Mouse (Mus musculus) hindbrain, embryonic 12.5 days (tissue): ENCODE data around the gene Iqsec3. TPM values are rescaled to one million over a fixed set of nuclear protein-coding genes. Genes with fewer than 3 reads are reported as not detected.

ENCODE experiments used
- ATAC-seq: fragments of 200-750 bp; cut with Nextera tagmentation; 2 replicates; pipeline ENCODE4 v1.8.0; 2017; ENCODE audit warnings: moderate TSS enrichment; ENCODE audit not compliant: low FRiP score
- H3K27ac ChIP-seq: fragments of 300-500 bp; sonication (generic); 2 replicates; pipeline ENCODE4 v1.5.1; 2016; ENCODE audit warnings: mild to moderate bottlenecking
- H3K27me3 ChIP-seq: fragments of 300-500 bp; sonication (generic); 2 replicates; pipeline ENCODE4 v1.6.1; 2016; ENCODE audit warnings: mild to moderate bottlenecking
- H3K36me3 ChIP-seq: fragments of 300-500 bp; sonication (generic); 2 replicates; pipeline ENCODE4 v1.6.1; 2016; ENCODE audit warnings: mild to moderate bottlenecking
- H3K4me1 ChIP-seq: fragments of 300-500 bp; sonication (generic); 2 replicates; pipeline ENCODE4 v1.6.1; 2016
- H3K4me2 ChIP-seq: fragments of 300-500 bp; sonication (generic); replicated peaks from 2 replicates; pipeline ENCODE4 v1.6.1; 2016; ENCODE audit warnings: mild to moderate bottlenecking
- H3K4me3 ChIP-seq: fragments of 300-500 bp; sonication (generic); 2 replicates; pipeline ENCODE4 v1.5.1; 2016; ENCODE audit warnings: mild to moderate bottlenecking
- H3K9ac ChIP-seq: fragments of 300-500 bp; sonication (generic); 2 replicates; pipeline ENCODE4 v1.6.1; 2016; ENCODE audit warnings: mild to moderate bottlenecking, moderate library complexity
- H3K9me3 ChIP-seq: fragments of 300-500 bp; sonication (generic); replicated peaks from 2 replicates; pipeline ENCODE4 v1.6.1; 2016; ENCODE audit warnings: mild to moderate bottlenecking
- whole genome bisulfite sequencing: fragments of 180-500 bp; shearing (Covaris S2); methylation state at CpG from one replicate; pipeline ENCODE4 v1.1.7; 2016; 5-methylcytosine and 5-hydroxymethylcytosine counted together
- polyA plus RNA-seq: library from polyadenylated mRNA; unstranded; fragments of >200 nt; fragmentation: Nextera tagmentation; extraction: Ambion mirVana; gene quantifications from 2 replicates; pipeline ENCODE4 v1.2.1, GENCODE M21; 2016

Iqsec3 gene
- 6.0 and 6.6 TPM in 2 replicates for polyA plus RNA-seq

DNA sequence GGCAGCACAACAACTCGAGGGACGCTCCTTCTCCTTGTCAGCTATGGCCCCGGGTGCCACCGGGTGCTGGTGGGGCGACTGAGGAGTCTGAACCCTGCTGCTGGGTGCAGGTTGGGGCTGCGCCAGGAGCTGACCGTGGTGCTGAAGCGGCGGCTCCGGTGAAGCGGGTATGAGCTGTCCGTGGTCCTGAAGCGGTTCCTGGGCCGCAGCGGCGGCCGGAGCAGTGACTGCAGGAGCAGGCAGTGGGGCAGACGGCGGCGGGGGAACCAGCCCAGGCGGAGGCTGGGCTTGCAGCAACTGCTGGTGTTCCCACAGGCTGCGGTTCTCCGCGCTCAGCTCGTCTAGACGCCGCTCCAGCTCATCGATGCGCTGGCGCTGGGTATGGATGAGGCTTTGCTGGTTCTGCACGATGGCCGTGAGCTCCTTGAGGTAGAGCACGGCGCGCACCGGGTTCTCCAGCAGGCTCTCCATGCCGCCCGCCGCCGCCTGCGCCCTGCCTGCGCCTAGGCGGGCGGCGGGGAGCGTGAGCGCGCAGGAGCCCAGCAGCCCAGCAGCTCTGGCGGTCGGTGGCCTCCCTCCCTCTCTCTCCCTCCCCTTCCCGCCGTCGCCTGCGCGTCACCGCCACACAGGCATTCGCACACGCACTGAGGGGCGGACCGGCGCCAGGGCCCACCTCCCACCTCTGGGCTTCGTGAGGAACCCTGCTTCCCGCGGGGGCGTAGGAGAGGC lies at the start of gene Iqsec3:
Gene Iqsec3 (minus strand): TSS at position 586 of the 729 bp plus-strand sequence.
- Histone ChIP-seq H3K36me3 (no peaks in the 10 kb centered on the region), H3K9ac (peak within 1 kb of the TSS; percentile 76), H3K4me3 (peak within 1 kb of the TSS; percentile 52), H3K27me3 (peaks cover 10% of the 10 kb centered on the region), H3K4me1 (peaks cover 9% of the 10 kb centered on the region), H3K27ac (peak within 1 kb of the TSS; percentile 91), H3K4me2 (peak within 1 kb of the TSS; percentile 70), H3K9me3 (no peaks in the 10 kb centered on the region)
- peak; percentile 96 for ATAC-seq
- WGBS: under 1% methylated on average over 54 of the region's 65 CpGs

DNA sequence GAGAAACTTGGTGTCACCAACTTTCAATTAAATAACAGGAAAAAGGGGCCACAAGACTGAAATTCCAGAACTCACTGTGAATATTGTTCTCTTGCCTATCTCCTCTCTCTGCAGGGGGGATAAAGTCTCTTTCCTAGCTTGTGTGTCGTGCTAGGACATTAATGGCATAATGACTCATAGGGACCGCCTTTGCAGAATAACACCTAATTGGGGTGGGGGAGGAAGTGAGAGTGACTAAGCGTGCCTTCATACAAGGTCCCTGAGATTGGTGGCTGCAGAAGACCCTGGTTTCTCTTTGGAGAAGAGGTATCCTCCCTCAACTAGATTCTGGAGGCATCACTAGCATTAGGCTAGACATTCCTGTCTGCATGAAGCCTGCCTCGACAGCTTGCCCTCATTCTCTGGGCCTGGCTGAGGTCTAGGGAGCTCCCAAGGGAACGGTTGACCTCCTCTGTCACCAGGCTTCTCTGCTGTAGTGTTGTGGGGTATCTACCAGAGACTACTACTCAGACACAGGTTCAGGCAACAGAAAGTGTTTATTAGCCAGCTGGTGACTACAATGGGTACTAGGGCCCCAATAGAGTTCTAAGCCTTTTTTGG lies 48.7 kb upstream of the Iqsec3 start:
- Histone ChIP-seq H3K4me1 (peaks cover 10% of the 10 kb centered on the region; the same call in 1 of the 2 replicates), H3K4me2 (no peak overlapping the region), H3K27me3 (0 out of 2 replicates have a peak, but pooled peaks cover 5% of the 10 kb centered on the region), H3K27ac (no peak overlapping the region), H3K4me3 (no peak overlapping the region), H3K36me3 (no peaks in the 10 kb centered on the region), H3K9ac (no peak overlapping the region), H3K9me3 (no peaks in the 10 kb centered on the region)
- 89% methylated on average over 5 of the region's 5 CpGs for WGBS
- ATAC-seq: no peak

DNA sequence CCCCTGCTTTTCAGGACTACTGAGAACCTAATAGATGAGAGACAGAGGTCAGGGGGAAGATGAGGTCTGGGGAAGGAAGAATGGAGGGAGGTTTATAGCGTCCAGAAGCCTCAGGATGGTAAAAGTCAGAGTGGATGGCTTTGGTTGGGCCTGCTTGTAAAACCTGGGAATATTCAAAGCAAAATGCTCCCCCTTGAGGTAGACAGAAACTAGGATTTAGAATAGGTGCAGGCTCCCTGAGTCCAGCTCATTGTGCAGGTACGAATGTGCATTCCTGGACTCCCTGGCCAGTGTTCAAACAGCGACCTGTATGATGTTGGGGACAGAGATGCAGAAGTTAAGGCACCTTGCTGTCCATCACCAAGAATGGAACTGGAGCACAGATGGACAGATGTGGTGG lies 47.6 kb upstream of the Iqsec3 start:
- Histone ChIP-seq H3K9me3 (no peaks in the 10 kb centered on the region), H3K27ac (no peak overlapping the region), H3K4me3 (no peak overlapping the region), H3K27me3 (0 out of 2 replicates have a peak, but pooled peaks cover 5% of the 10 kb centered on the region), H3K4me2 (no peak overlapping the region), H3K36me3 (no peaks in the 10 kb centered on the region), H3K9ac (no peak overlapping the region), H3K4me1 (peaks cover 10% of the 10 kb centered on the region; the same call in 1 of the 2 replicates)
- no peak for ATAC-seq
- 73% methylated on average over 3 of the region's 3 CpGs for WGBS

DNA sequence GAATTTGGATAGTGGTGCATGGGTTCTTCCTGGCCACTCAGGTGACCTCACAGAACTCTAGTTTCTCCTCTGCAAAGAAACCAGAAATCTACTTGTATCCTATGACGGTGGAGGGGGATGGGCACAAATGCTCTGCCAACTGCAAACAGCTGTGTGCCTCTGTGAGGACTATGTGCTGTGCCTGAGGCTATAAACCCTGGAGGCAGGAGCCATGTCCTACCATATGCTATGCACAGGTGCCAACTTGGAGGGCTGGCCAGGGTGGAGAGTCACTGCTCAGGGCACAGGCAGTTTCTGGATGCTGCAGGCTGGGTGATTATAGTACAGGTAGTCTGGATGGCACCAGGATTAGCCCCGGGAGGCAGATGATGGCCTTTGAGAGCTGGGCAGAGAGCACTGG lies 46.4 kb upstream of the Iqsec3 start:
- Histone ChIP-seq H3K4me1 (peaks cover 9% of the 10 kb centered on the region; the same call in 1 of the 2 replicates), H3K4me2 (no peak overlapping the region), H3K27me3 (0 out of 2 replicates have a peak, but pooled peaks cover 5% of the 10 kb centered on the region), H3K9me3 (no peaks in the 10 kb centered on the region), H3K27ac (no peak overlapping the region), H3K4me3 (no peak overlapping the region), H3K9ac (no peak overlapping the region), H3K36me3 (no peaks in the 10 kb centered on the region)
- 69% methylated on average over 2 of the region's 2 CpGs for WGBS
- ATAC-seq: no peak

DNA sequence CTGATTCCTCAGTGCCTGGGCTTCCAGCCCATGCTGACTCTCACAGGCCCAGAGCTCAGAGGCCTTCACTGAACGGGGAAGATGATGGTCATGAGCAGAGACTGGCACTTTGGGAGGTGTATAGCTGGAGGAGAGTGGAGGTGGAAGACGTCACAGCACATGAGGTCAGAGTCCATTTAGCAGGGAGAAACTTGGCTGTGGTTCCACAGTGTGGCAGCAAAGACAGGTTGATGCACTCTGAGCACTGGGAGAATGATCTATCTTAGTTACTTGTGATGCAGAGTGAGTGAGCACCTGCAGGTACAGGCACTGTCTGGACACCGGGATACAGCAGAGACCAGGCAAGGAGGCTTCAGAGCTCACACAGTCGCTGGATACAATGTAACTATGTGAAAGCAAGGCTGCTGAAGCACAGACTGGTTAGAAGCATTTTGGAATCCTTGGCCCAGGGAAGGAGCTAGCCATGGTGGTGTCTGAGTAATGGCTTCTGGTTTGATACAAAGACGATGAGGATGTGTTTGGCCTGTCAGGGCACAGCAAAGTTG lies 45.9 kb upstream of the Iqsec3 start:
- Histone ChIP-seq H3K9me3 (no peaks in the 10 kb centered on the region), H3K27ac (no peak overlapping the region), H3K4me2 (no peak overlapping the region), H3K4me3 (no peak overlapping the region), H3K27me3 (0 out of 2 replicates have a peak, but pooled peaks cover 5% of the 10 kb centered on the region), H3K36me3 (no peaks in the 10 kb centered on the region), H3K4me1 (peaks cover 4% of the 10 kb centered on the region; the same call in 1 of the 2 replicates), H3K9ac (no peak overlapping the region)
- WGBS: 79% methylated on average over 5 of the region's 5 CpGs
- no peak for ATAC-seq

DNA sequence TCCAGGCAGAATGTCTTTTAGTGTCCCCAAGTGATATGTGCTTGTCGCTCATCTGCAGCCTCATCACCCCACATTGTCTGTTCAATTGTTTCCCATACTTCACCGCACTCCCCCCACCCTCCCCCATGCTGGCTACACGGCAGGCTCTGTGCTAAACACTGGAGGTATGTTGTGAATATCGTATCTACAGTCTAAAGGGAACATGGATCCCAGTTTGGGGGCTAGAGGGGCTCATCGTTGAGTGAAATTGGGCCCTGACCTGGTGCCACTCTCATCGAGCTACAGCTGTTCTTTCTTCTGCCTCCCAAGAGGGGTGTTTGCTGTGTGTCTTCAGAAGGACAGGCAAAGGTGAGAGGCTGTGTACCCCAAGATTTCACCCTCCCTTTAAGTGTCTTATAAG lies 44.2 kb upstream of the Iqsec3 start:
- no peak overlapping the region for H3K27ac ChIP-seq
- H3K4me3 ChIP-seq: no peak overlapping the region
- no peak overlapping the region for H3K4me2 ChIP-seq
- H3K4me1 ChIP-seq: no peaks in the 10 kb centered on the region
- no peak overlapping the region for H3K9ac ChIP-seq
- 0 out of 2 replicates have a peak, but pooled peaks cover 5% of the 10 kb centered on the region for H3K27me3 ChIP-seq
- WGBS: 79% methylated on average over 6 of the region's 6 CpGs
- no peaks in the 10 kb centered on the region for H3K9me3 ChIP-seq
- no peak for ATAC-seq
- H3K36me3 ChIP-seq: no peaks in the 10 kb centered on the region

DNA sequence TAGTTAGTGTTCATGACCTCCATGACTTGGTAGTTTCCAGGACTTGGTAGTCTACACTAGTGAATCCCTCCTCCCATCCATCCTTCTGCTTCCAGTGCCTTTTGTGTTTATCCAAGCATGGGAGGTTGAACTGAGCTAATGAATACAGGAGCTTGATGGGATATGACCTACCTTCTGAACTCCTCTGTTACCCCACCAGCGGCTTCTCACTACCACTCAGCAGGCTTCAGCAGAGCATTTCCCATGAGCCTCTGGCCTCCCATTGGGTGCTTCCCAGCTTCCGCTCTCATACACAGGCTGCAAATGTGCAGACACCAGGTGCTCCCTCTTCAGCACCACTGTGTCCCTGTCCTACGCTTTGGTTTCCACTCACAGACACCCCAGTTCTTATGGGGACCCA lies 36.9 kb upstream of the Iqsec3 start:
- H3K27ac ChIP-seq: no peak overlapping the region
- H3K9ac ChIP-seq: no peak overlapping the region
- H3K27me3 ChIP-seq: no peaks in the 10 kb centered on the region
- ATAC-seq: no peak
- no peak overlapping the region for H3K4me2 ChIP-seq
- no peaks in the 10 kb centered on the region for H3K4me1 ChIP-seq
- no peaks in the 10 kb centered on the region for H3K9me3 ChIP-seq
- 81% methylated on average over 3 of the region's 3 CpGs for WGBS
- H3K36me3 ChIP-seq: no peaks in the 10 kb centered on the region
- H3K4me3 ChIP-seq: no peak overlapping the region

DNA sequence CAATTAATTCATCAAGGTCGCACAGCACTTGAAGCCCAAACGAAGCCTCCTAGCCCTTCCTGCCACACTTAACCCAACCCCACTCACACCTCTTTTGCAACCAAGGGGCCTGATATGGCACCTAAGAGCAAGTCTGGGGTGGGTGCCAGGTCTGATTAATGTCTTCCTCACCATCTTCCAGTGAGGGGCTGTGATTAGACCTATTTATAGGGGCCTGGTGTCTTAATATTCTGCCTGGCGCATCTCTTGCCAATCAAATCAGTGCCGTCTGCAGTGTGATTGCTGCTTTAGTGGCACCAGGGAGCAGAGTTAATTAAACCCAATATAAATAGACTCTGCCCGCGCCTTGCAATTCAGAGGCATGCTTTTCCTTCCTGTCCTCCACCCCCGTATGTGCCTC lies 36.4 kb upstream of the Iqsec3 start:
- Histone ChIP-seq H3K27me3 (no peaks in the 10 kb centered on the region), H3K4me2 (no peak overlapping the region), H3K4me3 (no peak overlapping the region), H3K27ac (no peak overlapping the region), H3K9ac (no peak overlapping the region), H3K9me3 (no peaks in the 10 kb centered on the region), H3K36me3 (no peaks in the 10 kb centered on the region), H3K4me1 (no peaks in the 10 kb centered on the region)
- no peak for ATAC-seq
- 86% methylated on average over 7 of the region's 7 CpGs for WGBS

DNA sequence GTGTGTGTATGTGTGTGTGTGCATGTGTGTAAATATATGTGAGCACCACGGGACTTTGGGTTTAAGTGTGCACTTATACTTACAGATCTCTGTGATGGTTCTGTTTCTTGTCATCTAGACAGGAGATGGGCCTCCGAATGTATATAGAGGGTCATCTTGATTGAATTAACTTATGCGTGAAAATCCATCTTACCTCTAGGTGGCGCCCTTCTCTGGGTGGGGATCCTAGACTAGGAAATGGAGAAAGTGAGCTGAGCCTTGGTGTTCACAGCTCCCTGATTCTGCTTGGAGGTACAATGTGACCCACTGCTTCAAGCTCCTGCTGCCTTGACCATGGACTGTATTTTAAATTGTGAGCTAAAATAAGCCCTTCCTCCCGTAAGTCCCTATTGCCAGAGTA lies 34.8 kb upstream of the Iqsec3 start:
- ATAC-seq: no peak

DNA sequence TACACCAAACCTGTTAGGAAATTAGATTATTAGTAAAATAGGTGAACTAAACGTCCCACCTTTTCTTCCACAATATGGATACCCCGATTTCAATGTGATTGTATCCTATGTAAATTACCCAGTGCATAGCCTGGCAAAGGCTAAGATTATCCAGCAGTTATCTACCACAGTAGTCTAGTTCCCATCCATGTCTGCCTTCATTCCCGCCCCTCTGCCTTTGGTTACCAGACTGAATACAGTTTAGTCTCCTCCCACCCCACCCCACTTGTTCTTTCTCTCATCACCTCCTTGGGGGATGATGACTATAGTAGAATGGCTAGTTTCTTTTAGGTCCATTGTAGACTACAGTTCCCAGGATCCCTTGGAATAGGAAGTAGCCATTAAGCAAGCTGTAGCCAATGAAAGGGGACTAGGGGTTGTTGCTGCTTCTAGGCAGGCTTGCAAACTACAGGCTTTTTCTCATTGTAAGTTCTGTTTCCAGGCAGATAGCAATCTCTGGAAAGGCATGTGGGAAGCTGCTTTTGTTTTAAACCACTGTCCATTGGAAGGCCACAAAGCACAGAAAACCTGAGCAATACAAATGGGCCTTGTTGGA lies 27.7 kb upstream of the Iqsec3 start:
- Histone ChIP-seq H3K4me2 (no peak overlapping the region), H3K9ac (no peak overlapping the region), H3K36me3 (no peaks in the 10 kb centered on the region), H3K9me3 (no peaks in the 10 kb centered on the region), H3K27me3 (no peaks in the 10 kb centered on the region), H3K4me1 (peaks cover 5% of the 10 kb centered on the region; the same call in 1 of the 2 replicates), H3K27ac (no peak overlapping the region), H3K4me3 (no peak overlapping the region)
- peak; percentile 70 for ATAC-seq
- WGBS: 65% methylated on average over 3 of the region's 3 CpGs

More for the DNA sequence above, 34.8 kb upstream of the Iqsec3 start:
- Histone ChIP-seq H3K9me3 (no peaks in the 10 kb centered on the region), H3K9ac (no peak overlapping the region), H3K27ac (no peak overlapping the region), H3K36me3 (no peaks in the 10 kb centered on the region), H3K27me3 (no peaks in the 10 kb centered on the region), H3K4me3 (no peak overlapping the region), H3K4me1 (no peaks in the 10 kb centered on the region), H3K4me2 (no peak overlapping the region)
- 72% methylated on average over 5 of the region's 5 CpGs for WGBS

DNA sequence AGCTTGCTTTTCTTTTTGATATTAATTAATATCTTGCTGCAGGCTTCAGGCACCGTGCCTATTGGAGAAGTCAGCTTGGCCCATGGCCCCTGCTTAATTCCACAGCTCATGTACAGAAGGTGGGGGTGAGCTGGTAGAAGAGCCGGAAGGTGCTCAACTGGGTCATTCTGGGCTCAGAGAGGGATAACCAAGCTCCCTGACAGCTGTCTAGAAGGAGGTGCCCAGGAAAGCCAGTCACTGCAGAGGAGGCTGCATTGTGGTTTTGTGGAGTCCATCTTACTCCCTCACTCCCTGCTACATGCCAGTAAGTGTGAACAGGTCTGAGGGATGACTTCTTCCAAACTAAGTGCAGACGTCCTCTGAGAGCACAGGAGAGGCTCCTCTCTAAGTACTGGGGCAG lies 26.4 kb upstream of the Iqsec3 start:
- H3K27ac ChIP-seq: no peak overlapping the region
- no peaks in the 10 kb centered on the region for H3K36me3 ChIP-seq
- no peak overlapping the region for H3K4me3 ChIP-seq
- H3K9me3 ChIP-seq: no peaks in the 10 kb centered on the region
- peaks cover 5% of the 10 kb centered on the region; the same call in 1 of the 2 replicates for H3K4me1 ChIP-seq
- 69% methylated on average over 3 of the region's 3 CpGs for WGBS
- no peaks in the 10 kb centered on the region for H3K27me3 ChIP-seq
- H3K4me2 ChIP-seq: no peak overlapping the region
- ATAC-seq: no peak
- H3K9ac ChIP-seq: no peak overlapping the region
